Mouse (Mus musculus): ENCODE results near the gene Hoga1. TPM values are rescaled to one million over a fixed set of nuclear protein-coding genes. Genes with fewer than 3 reads are reported as not detected.

Gene Hoga1
- total and polyA plus RNA-seq, 2 experiments from 2014 or later = 3.1 to 3.4 TPM

DNA sequence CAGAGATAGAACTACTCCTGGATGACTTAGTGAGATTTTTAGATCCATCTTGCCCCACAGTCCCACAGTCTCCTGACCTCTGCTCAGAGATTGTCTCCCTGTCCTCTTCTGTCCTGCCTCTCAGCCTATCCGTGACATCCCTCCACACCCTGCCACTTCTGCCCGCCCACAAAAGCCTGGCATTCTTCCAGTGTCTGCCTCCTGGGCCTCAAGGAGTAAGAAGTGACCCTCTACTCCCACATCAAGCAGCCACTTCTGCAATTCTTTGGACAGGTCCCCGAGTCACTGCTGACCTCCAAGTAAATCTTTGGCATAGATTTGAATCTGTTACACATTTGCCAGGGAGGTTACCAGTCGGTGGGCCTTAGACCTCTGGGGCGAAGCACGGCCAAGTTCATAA, 8.8 kb downstream of the Hoga1 start:
- TF ChIP-seq CTCF (IDR thresholded peaks at IDR 0.05) = no peak
- Histone ChIP-seq H3K9ac (replicated peaks; ENCODE audit: low read length, poor library complexity, severe bottlenecking) (no peak overlapping the region), H3K4me3 (ENCODE audit: low read depth, low read length) (no peak overlapping the region), H3K9me3 (ENCODE audit: low read length) (no peaks in the 10 kb centered on the region), H3K27me3 (ENCODE audit: insufficient read depth, low read length) (no peaks in the 10 kb centered on the region), H3K36me3 (ENCODE audit: insufficient read depth, low read length) (no peaks in the 10 kb centered on the region), H3K4me1 (ENCODE audit: insufficient read depth, low read length) (no peaks in the 10 kb centered on the region), H3K4me2 (ENCODE audit: low read depth, low read length, poor library complexity, severe bottlenecking) (no peak overlapping the region), H3K27ac (ENCODE audit: low read depth, low read length) (no peak overlapping the region)
- DNase-seq (ENCODE audit: low spot score) (no peak), ATAC-seq (ENCODE audit: low FRiP score) (no peak)
- WGBS = 76% methylated on average over 6 of the region's 6 CpGs

DNA sequence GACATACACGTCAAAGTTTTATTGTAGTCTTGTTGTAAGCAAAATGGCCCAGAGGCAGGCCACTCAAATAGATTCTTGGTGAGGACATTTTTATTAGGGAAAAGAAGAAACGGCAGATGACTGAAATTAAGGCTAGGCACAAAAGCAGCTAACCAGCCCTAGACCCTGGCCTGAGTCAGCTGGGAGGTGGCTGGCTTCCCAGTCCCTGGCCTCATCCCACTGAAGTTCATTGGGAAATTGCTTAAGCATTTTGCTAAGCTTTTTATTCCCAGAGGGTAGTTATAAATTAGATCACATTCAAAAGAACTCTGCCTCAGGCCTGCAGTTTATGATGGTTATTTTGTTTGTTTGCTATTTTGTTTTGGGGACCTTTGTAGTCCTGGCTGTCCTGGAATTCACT, 10.5 kb downstream of the Hoga1 start:
- ATAC-seq (ENCODE audit: low FRiP score) (no peak), DNase-seq (ENCODE audit: low spot score) (no peak)
- Histone ChIP-seq H3K9ac (replicated peaks; ENCODE audit: low read length, poor library complexity, severe bottlenecking) (no peak overlapping the region), H3K4me1 (ENCODE audit: insufficient read depth, low read length) (no peaks in the 10 kb centered on the region), H3K4me2 (ENCODE audit: low read depth, low read length, poor library complexity, severe bottlenecking) (no peak overlapping the region), H3K9me3 (ENCODE audit: low read length) (no peaks in the 10 kb centered on the region), H3K27me3 (ENCODE audit: insufficient read depth, low read length) (no peaks in the 10 kb centered on the region), H3K36me3 (ENCODE audit: insufficient read depth, low read length) (no peaks in the 10 kb centered on the region), H3K4me3 (ENCODE audit: low read depth, low read length) (no peak overlapping the region), H3K27ac (ENCODE audit: low read depth, low read length) (no peak overlapping the region)
- TF ChIP-seq CTCF (IDR thresholded peaks at IDR 0.05) = no peak
- WGBS = 87% methylated on average over 2 of the region's 2 CpGs

GRCm38 (mm10) chr19:42056719-42057409, 11.5 kb downstream of the Hoga1 start:
- ATAC-seq (ENCODE audit: low FRiP score) (no peak), DNase-seq (ENCODE audit: low spot score) (no peak)
- TF ChIP-seq CTCF (IDR thresholded peaks at IDR 0.05) = no peak
- Histone ChIP-seq H3K36me3 (ENCODE audit: insufficient read depth, low read length) (no peaks in the 10 kb centered on the region), H3K4me2 (ENCODE audit: low read depth, low read length, poor library complexity, severe bottlenecking) (no peak overlapping the region), H3K9ac (replicated peaks; ENCODE audit: low read length, poor library complexity, severe bottlenecking) (no peak overlapping the region), H3K27ac (ENCODE audit: low read depth, low read length) (no peak overlapping the region), H3K4me3 (ENCODE audit: low read depth, low read length) (no peak overlapping the region), H3K4me1 (ENCODE audit: insufficient read depth, low read length) (no peaks in the 10 kb centered on the region), H3K27me3 (ENCODE audit: insufficient read depth, low read length) (no peaks in the 10 kb centered on the region), H3K9me3 (ENCODE audit: low read length) (no peaks in the 10 kb centered on the region)
- WGBS = 83% methylated on average over 6 of the region's 6 CpGs

- H3K4me1 ChIP-seq (ENCODE audit: insufficient read depth, low read length) = no peaks in the 10 kb centered on the region
- H3K4me2 ChIP-seq (ENCODE audit: low read depth, low read length, poor library complexity, severe bottlenecking) = no peak overlapping the region
- H3K9ac ChIP-seq (replicated peaks; ENCODE audit: low read length, poor library complexity, severe bottlenecking) = no peak overlapping the region
- H3K36me3 ChIP-seq (ENCODE audit: insufficient read depth, low read length) = no peaks in the 10 kb centered on the region
- H3K27me3 ChIP-seq (ENCODE audit: insufficient read depth, low read length) = no peaks in the 10 kb centered on the region
- TF ChIP-seq CTCF (IDR thresholded peaks at IDR 0.05) = no peak
- DNase-seq (ENCODE audit: low spot score) = no peak
- no peak for ATAC-seq (ENCODE audit: low FRiP score)
- no peaks in the 10 kb centered on the region for H3K9me3 ChIP-seq (ENCODE audit: low read length)
- WGBS = 63% methylated on average over 7 of the region's 7 CpGs
- no peak overlapping the region for H3K4me3 ChIP-seq (ENCODE audit: low read depth, low read length)
- H3K27ac ChIP-seq (ENCODE audit: low read depth, low read length) = no peak overlapping the region
These were observed 13.0 kb downstream of the Hoga1 start for GRCm38 (mm10) chr19:42058426-42058825.

GRCm38 (mm10) chr19:42061443-42061842, 16.0 kb downstream of the Hoga1 start:
- ATAC-seq (ENCODE audit: low FRiP score) (no peak), DNase-seq (ENCODE audit: low spot score) (no peak)
- Histone ChIP-seq H3K4me3 (ENCODE audit: low read depth, low read length) (no peak overlapping the region), H3K27ac (ENCODE audit: low read depth, low read length) (no peak overlapping the region), H3K27me3 (ENCODE audit: insufficient read depth, low read length) (no peaks in the 10 kb centered on the region), H3K9me3 (ENCODE audit: low read length) (no peaks in the 10 kb centered on the region), H3K36me3 (ENCODE audit: insufficient read depth, low read length) (no peaks in the 10 kb centered on the region), H3K9ac (replicated peaks; ENCODE audit: low read length, poor library complexity, severe bottlenecking) (no peak overlapping the region), H3K4me1 (ENCODE audit: insufficient read depth, low read length) (no peaks in the 10 kb centered on the region), H3K4me2 (ENCODE audit: low read depth, low read length, poor library complexity, severe bottlenecking) (no peak overlapping the region)
- 92% methylated on average over 7 of the region's 7 CpGs for WGBS
- no peak for TF ChIP-seq CTCF (IDR thresholded peaks at IDR 0.05)

DNA sequence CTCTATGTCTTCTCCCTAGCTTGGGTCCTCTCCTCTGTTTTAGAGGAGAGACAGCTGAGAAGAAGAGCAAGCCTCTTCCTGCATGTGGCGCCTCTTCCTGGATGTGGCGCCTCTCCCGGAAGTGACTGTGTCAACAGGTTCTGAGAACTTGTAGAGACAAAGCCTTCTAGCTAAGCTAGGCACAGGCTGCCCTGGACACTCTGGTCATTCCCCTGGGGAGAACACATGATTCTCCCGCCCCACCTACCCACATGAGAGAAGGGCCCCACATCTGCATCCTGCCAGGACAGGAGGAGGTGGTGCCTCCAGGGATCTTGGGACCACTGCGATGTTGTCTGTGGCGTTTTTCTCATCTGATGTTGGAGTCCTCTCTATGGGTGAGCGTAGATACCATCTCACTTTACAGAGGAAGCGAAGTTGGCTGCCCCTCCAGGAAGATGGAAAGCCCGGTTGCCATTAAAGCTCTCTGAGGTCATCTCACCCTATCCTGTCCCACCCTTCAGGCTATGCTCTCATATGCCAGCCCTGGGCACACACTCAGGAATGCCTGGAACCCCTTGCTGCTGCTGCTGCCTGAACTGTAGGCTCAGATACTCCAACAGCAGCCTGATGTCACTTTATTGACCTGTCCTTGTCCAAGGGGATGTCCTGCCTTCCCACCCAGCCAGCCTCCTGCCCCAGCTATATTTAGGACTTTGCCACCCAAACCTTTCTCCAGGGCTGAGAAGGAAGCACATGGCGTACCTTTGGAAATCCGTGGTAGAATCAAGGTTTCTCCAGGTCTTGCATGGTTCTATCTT, 23.2 kb downstream of the Hoga1 start:
- 85% methylated on average over 11 of the region's 11 CpGs for WGBS
- Histone ChIP-seq H3K36me3 (ENCODE audit: insufficient read depth, low read length) (no peaks in the 10 kb centered on the region; the same call in 1 of the 2 replicates), H3K4me2 (ENCODE audit: low read depth, low read length, poor library complexity, severe bottlenecking) (peak overlapping the region; percentile 7; the same call in 1 of the 2 replicates), H3K27me3 (ENCODE audit: insufficient read depth, low read length) (no peaks in the 10 kb centered on the region), H3K9me3 (ENCODE audit: low read length) (no peaks in the 10 kb centered on the region), H3K4me3 (ENCODE audit: low read depth, low read length) (no peak overlapping the region), H3K4me1 (ENCODE audit: insufficient read depth, low read length) (0 out of 2 replicates have a peak, but pooled peaks cover 2% of the 10 kb centered on the region), H3K27ac (ENCODE audit: low read depth, low read length) (no peak overlapping the region), H3K9ac (replicated peaks; ENCODE audit: low read length, poor library complexity, severe bottlenecking) (no peak overlapping the region)
- no peak for DNase-seq (ENCODE audit: low spot score)
- no peak for ATAC-seq (ENCODE audit: low FRiP score)
- TF ChIP-seq CTCF (IDR thresholded peaks at IDR 0.05) = no peak
